Mouse (Mus musculus) common myeloid progenitor, adult 5-6 weeks (primary cell): ENCODE results near the gene Cdx2. TPM values are rescaled to one million over a fixed set of nuclear protein-coding genes. Genes with fewer than 3 reads are reported as not detected.

Experiments
- ATAC-seq: replicated peaks from 2 replicates; pipeline ENCODE4 v1.8.0; 2016; ENCODE audit warnings: low read depth, mild to moderate bottlenecking, moderate TSS enrichment, inconsistent platforms; ENCODE audit not compliant: poor library complexity, severe bottlenecking
- total RNA-seq: library from RNA; stranded (forward); fragments of 200-1000, 187-1606 nt; gene quantifications from 2 replicates; pipeline ENCODE4 v1.2.3, GENCODE M21; 2017

The Cdx2 gene
- total RNA-seq, 1 experiment from 2014 or later = not detected

GRCm38 (mm10) chr5:147317991-147318390 is 10.9 kb upstream of the Cdx2 start:
- no peak for ATAC-seq

GRCm38 (mm10) chr5:147317321-147317720 is 10.3 kb upstream of the Cdx2 start:
- ATAC-seq = no peak

GRCm38 (mm10) chr5:147315432-147316075 is 8.5 kb upstream of the Cdx2 start:
- 0 out of 2 replicates have a peak, but pooled peaks have one; percentile 6 for ATAC-seq

GRCm38 (mm10) chr5:147314646-147315431 is 7.8 kb upstream of the Cdx2 start:
- peak; percentile 79 for ATAC-seq

- no peak for ATAC-seq
These were observed 6.0 kb upstream of the Cdx2 start for GRCm38 (mm10) chr5:147312830-147313685.

- ATAC-seq = no peak
These were observed 2.7 kb upstream of the Cdx2 start for GRCm38 (mm10) chr5:147309786-147310185.

GRCm38 (mm10) chr5:147308451-147308850 is 1.4 kb upstream of the Cdx2 start:
- no peak for ATAC-seq

- no peak for ATAC-seq
These were observed 322 bp upstream of the Cdx2 start for GRCm38 (mm10) chr5:147307398-147307785.

GRCm38 (mm10) chr5:147305856-147306637 is 1.0 kb downstream of the Cdx2 start:
- 0 out of 2 replicates have a peak, but pooled peaks have one; percentile 12 for ATAC-seq

- ATAC-seq = no peak
These were observed 1.9 kb downstream of the Cdx2 start for GRCm38 (mm10) chr5:147305166-147305565.

GRCm38 (mm10) chr5:147304276-147305155 is 2.6 kb downstream of the Cdx2 start:
- no peak for ATAC-seq

- ATAC-seq = no peak
These were observed 4.2 kb downstream of the Cdx2 start for GRCm38 (mm10) chr5:147302746-147303400.

- ATAC-seq = no peak
These were observed 4.9 kb downstream of the Cdx2 start for GRCm38 (mm10) chr5:147302141-147302540.

GRCm38 (mm10) chr5:147301781-147302070 is 5.3 kb downstream of the Cdx2 start:
- no peak for ATAC-seq

GRCm38 (mm10) chr5:147300917-147301780 is 5.9 kb downstream of the Cdx2 start:
- no peak for ATAC-seq

- no peak for ATAC-seq
These were observed 7.1 kb downstream of the Cdx2 start for GRCm38 (mm10) chr5:147300001-147300363.

- ATAC-seq = peak; percentile 90
These were observed 7.6 kb downstream of the Cdx2 start for GRCm38 (mm10) chr5:147299255-147300000.
